Mouse (Mus musculus) heart, embryonic 16.5 days (tissue): Measurements from ENCODE around the gene St6galnac3. TPM values are rescaled to one million over a fixed set of nuclear protein-coding genes. Genes with fewer than 3 reads are reported as not detected.
"Not testable (repeated sequence)": the region's sequence is repeated elsewhere in the genome, so short reads cannot be mapped to it uniquely, and the experiment has no call there.

Experiments
- ATAC-seq: fragments of 200-750 bp; cut with Nextera tagmentation; replicated peaks from 2 replicates; pipeline ENCODE4 v1.8.0; 2017; ENCODE audit warnings: moderate number of reproducible peaks; ENCODE audit not compliant: insufficient read depth, low FRiP score; ENCODE audit errors: extremely low read depth
- H3K27ac ChIP-seq: fragments of 300-500 bp; sonication (generic); 2 replicates; pipeline ENCODE4 v1.5.1; 2014; ENCODE audit warnings: mild to moderate bottlenecking, low read length, control low read depth, moderate library complexity
- H3K27me3 ChIP-seq: fragments of 300-500 bp; sonication (generic); 2 replicates; pipeline ENCODE4 v1.6.1; 2014; ENCODE audit warnings: low read length, mixed read lengths; ENCODE audit not compliant: control insufficient read depth, insufficient read depth
- H3K36me3 ChIP-seq: fragments of 300-500 bp; sonication (generic); 2 replicates; pipeline ENCODE4 v1.6.1; 2014; ENCODE audit not compliant: control insufficient read depth, insufficient read depth
- H3K4me1 ChIP-seq: fragments of 300-500 bp; sonication (generic); 2 replicates; pipeline ENCODE4 v1.6.1; 2014; ENCODE audit warnings: low read length, mixed read lengths; ENCODE audit not compliant: control insufficient read depth, insufficient read depth
- H3K4me2 ChIP-seq: fragments of 300-500 bp; sonication (generic); 2 replicates; pipeline ENCODE4 v1.6.1; 2014; ENCODE audit warnings: low read depth, mild to moderate bottlenecking, control low read depth, low read length
- H3K4me3 ChIP-seq: fragments of 300-500 bp; sonication (generic); 2 replicates; pipeline ENCODE4 v1.5.1; 2014; ENCODE audit warnings: mild to moderate bottlenecking, control low read depth, low read length
- H3K9ac ChIP-seq: fragments of 300-500 bp; sonication (generic); 2 replicates; pipeline ENCODE4 v1.6.1; 2014; ENCODE audit warnings: low read length, control low read depth
- H3K9me3 ChIP-seq: fragments of 300-500 bp; sonication (generic); replicated peaks from 2 replicates; pipeline ENCODE4 v1.6.1; 2016; ENCODE audit warnings: low read length; ENCODE audit not compliant: control insufficient read depth
- WGBS: fragments of 180-500 bp; shearing (Covaris S2); extraction: QIAGEN DNeasy Blood & Tissue Kit; methylation state at CpG from one replicate; pipeline ENCODE4 v1.1.7; 2014; 5-methylcytosine and 5-hydroxymethylcytosine counted together
- polyA plus RNA-seq: library from polyadenylated mRNA; unstranded; fragments of >200 nt; fragmentation: Nextera tagmentation; extraction: Ambion mirVana; gene quantifications from 2 replicates; pipeline ENCODE4 v1.2.1, GENCODE M21; 2015

St6galnac3 gene
- polyA plus RNA-seq, 1 experiment from 2014 or later: 20.8 TPM

GRCm38 (mm10) chr3:153397726-153398125 lies 327.2 kb downstream of the St6galnac3 start:
- whole genome bisulfite sequencing: 89% methylated on average over 9 of the region's 9 CpGs
- no peaks in the 10 kb centered on the region for H3K36me3 ChIP-seq
- H3K27ac ChIP-seq: no peak overlapping the region
- H3K9ac ChIP-seq: no peak overlapping the region
- no peak overlapping the region for H3K4me2 ChIP-seq
- H3K27me3 ChIP-seq: no peaks in the 10 kb centered on the region
- peaks cover 8% of the 10 kb centered on the region for H3K9me3 ChIP-seq
- H3K4me3 ChIP-seq: no peak overlapping the region
- no peak for ATAC-seq
- H3K4me1 ChIP-seq: no peaks in the 10 kb centered on the region

GRCm38 (mm10) chr3:153396375-153397068 lies 328.5 kb downstream of the St6galnac3 start:
- H3K4me2 ChIP-seq: no peak overlapping the region

GRCm38 (mm10) chr3:153395351-153395750 lies 329.6 kb downstream of the St6galnac3 start:
- 83% methylated on average over 5 of the region's 5 CpGs for WGBS
- Histone ChIP-seq H3K27ac (no peak overlapping the region), H3K9me3 (peaks cover 8% of the 10 kb centered on the region)

More at GRCm38 (mm10) chr3:153396375-153397068, 328.5 kb downstream of the St6galnac3 start:
- no peak overlapping the region for H3K27ac ChIP-seq
- peak; percentile 18; the same call in 1 of the 2 replicates for ATAC-seq
- no peaks in the 10 kb centered on the region for H3K36me3 ChIP-seq
- no peak overlapping the region for H3K4me3 ChIP-seq
- H3K9ac ChIP-seq: no peak overlapping the region
- H3K9me3 ChIP-seq: peaks cover 8% of the 10 kb centered on the region
- WGBS: 34% methylated on average over 12 of the region's 12 CpGs
- no peaks in the 10 kb centered on the region for H3K27me3 ChIP-seq
- H3K4me1 ChIP-seq: no peaks in the 10 kb centered on the region

GRCm38 (mm10) chr3:153394751-153395150 lies 330.2 kb downstream of the St6galnac3 start:
- ATAC-seq: no peak
- WGBS: 90% methylated on average over 4 of the region's 4 CpGs
- peaks cover 8% of the 10 kb centered on the region for H3K9me3 ChIP-seq
- no peak overlapping the region for H3K4me3 ChIP-seq
- H3K4me1 ChIP-seq: no peaks in the 10 kb centered on the region
- no peak overlapping the region for H3K27ac ChIP-seq
- H3K4me2 ChIP-seq: no peak overlapping the region
- H3K36me3 ChIP-seq: no peaks in the 10 kb centered on the region
- no peaks in the 10 kb centered on the region for H3K27me3 ChIP-seq
- H3K9ac ChIP-seq: no peak overlapping the region

More at GRCm38 (mm10) chr3:153395351-153395750, 329.6 kb downstream of the St6galnac3 start:
- H3K27me3 ChIP-seq: no peaks in the 10 kb centered on the region
- H3K9ac ChIP-seq: no peak overlapping the region
- no peaks in the 10 kb centered on the region for H3K36me3 ChIP-seq
- H3K4me1 ChIP-seq: no peaks in the 10 kb centered on the region
- H3K4me3 ChIP-seq: no peak overlapping the region
- no peak for ATAC-seq
- no peak overlapping the region for H3K4me2 ChIP-seq

GRCm38 (mm10) chr3:153394224-153394623 lies 330.8 kb downstream of the St6galnac3 start:
- H3K4me3 ChIP-seq: no peak overlapping the region
- 68% methylated on average over 9 of the region's 9 CpGs for WGBS
- ATAC-seq: no peak
- H3K27me3 ChIP-seq: no peaks in the 10 kb centered on the region
- no peak overlapping the region for H3K4me2 ChIP-seq
- no peak overlapping the region for H3K9ac ChIP-seq
- H3K36me3 ChIP-seq: no peaks in the 10 kb centered on the region
- peaks cover 8% of the 10 kb centered on the region for H3K9me3 ChIP-seq
- no peaks in the 10 kb centered on the region for H3K4me1 ChIP-seq
- H3K27ac ChIP-seq: no peak overlapping the region

- not testable (repeated sequence) for H3K4me2 ChIP-seq, H3K36me3 ChIP-seq, ATAC-seq, H3K9ac ChIP-seq, H3K4me3 ChIP-seq, H3K27ac ChIP-seq, H3K9me3 ChIP-seq, H3K27me3 ChIP-seq, H3K4me1 ChIP-seq
- 82% methylated on average over 1 of the region's 1 CpGs for WGBS
Observed at GRCm38 (mm10) chr3:153391451-153391850, 333.5 kb downstream of the St6galnac3 start.

GRCm38 (mm10) chr3:153384651-153385050 lies 340.3 kb downstream of the St6galnac3 start:
- H3K27me3 ChIP-seq, H3K4me3 ChIP-seq, H3K9ac ChIP-seq, ATAC-seq, H3K4me1 ChIP-seq, H3K36me3 ChIP-seq, H3K9me3 ChIP-seq, H3K4me2 ChIP-seq, H3K27ac ChIP-seq: not testable (repeated sequence)
- 82% methylated on average over 5 of the region's 5 CpGs for WGBS

GRCm38 (mm10) chr3:153383656-153384055 lies 341.3 kb downstream of the St6galnac3 start:
- no peak overlapping the region for H3K27ac ChIP-seq
- H3K36me3 ChIP-seq: no peaks in the 10 kb centered on the region
- ATAC-seq: no peak
- 95% methylated on average over 2 of the region's 2 CpGs for WGBS
- no peaks in the 10 kb centered on the region for H3K9me3 ChIP-seq
- no peak overlapping the region for H3K4me2 ChIP-seq
- no peak overlapping the region for H3K4me3 ChIP-seq
- H3K4me1 ChIP-seq: no peaks in the 10 kb centered on the region
- H3K27me3 ChIP-seq: no peaks in the 10 kb centered on the region
- H3K9ac ChIP-seq: no peak overlapping the region

- H3K4me3 ChIP-seq: no peak overlapping the region
Observed at GRCm38 (mm10) chr3:153365057-153365755, 359.8 kb downstream of the St6galnac3 start.

More at GRCm38 (mm10) chr3:153365057-153365755, 359.8 kb downstream of the St6galnac3 start:
- H3K9ac ChIP-seq: no peak overlapping the region
- H3K9me3 ChIP-seq: no peaks in the 10 kb centered on the region
- H3K4me2 ChIP-seq: no peak overlapping the region
- H3K36me3 ChIP-seq: no peaks in the 10 kb centered on the region
- H3K27ac ChIP-seq: no peak overlapping the region
- H3K27me3 ChIP-seq: no peaks in the 10 kb centered on the region
- no peaks in the 10 kb centered on the region for H3K4me1 ChIP-seq
- whole genome bisulfite sequencing: 84% methylated on average over 10 of the region's 10 CpGs
- ATAC-seq: no peak
